Mouse (Mus musculus) forelimb bud, embryonic 11.5 days (tissue): ENCODE results near the gene Guca2a.
"Not testable (repeated sequence)": the region's sequence is repeated elsewhere in the genome, so short reads cannot be mapped to it uniquely, and the experiment has no call there.

ENCODE experiments used
- DNase-seq: peaks from one replicate; pipeline ENCODE4 v3.0.0-alpha.2; 2012; ENCODE audit warnings: low read depth, low spot score

Gene Guca2a

DNA sequence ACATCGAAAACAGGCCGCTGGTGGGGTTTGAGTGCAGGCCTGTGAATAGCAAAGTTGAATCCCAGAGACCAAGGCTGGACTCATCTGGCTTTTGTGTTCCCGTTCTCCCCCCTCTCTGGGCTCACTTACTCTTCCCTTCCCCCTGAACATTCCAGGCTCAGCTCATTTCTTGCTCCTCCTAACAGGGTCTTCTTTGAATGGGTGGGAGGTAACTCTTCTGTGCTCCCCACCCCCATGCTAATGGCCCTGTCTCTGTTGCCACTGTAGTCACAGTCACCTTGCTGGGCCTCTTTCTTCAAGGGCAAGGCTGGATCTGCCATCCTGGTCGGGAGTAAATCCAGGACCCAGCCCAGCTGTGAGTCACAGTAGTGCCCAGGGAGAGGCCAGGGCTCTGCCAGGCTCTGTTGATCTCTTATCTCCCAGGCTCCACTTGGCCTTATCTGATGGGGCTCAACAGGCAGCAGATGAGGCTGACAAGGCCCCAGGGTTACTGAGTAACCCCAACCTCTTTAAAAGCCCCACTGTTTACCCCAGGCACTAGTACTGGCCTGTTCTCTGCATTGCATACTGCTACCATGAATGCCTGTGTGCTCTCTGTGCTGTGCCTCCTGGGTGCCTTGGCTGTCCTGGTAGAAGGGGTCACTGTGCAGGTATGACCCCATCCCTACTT lies at the start of gene Guca2a:
TSS of gene Guca2a (plus strand) at position 529 of the 670 bp plus-strand sequence.
- no peak for DNase-seq

DNA sequence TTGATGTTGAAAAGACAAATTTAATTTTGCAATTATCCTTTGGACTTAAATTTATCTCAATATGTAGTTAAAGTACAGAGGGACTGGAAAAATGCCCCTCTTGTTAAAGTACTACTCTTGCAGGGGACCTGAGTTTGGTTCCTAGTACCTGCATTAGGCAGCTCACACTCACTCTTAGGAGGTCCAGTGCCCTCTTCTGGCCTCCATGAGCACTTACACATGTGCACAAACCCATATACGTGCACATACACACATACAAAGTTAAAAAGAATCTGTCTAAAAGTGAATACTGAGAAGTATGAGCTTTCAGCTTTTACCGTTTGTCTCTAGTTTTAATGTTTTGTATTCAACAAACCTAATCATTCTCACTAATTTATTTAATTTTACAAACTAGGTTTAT lies 49.5 kb upstream of the Guca2a start:
- DNase-seq: no peak

DNA sequence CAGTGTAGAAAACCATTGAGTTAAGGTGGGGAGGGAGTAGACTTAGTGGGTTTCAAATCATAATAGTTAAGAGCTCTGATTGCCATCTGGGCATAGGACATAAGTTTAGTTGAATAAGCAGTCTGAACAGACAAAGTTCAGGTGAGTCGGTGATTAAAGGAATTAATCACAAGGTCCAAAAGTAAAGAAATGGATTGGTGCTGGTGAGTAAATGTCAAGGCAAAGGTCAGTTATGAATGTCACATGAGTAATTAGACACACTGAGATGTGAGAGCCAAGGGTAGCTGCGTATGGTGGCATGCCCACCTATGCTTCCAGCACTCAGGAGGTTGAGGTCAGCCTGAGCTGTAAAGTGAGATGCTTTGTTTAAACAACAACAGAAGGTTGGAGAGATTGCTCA lies 48.1 kb upstream of the Guca2a start:
- DNase-seq: no peak

DNA sequence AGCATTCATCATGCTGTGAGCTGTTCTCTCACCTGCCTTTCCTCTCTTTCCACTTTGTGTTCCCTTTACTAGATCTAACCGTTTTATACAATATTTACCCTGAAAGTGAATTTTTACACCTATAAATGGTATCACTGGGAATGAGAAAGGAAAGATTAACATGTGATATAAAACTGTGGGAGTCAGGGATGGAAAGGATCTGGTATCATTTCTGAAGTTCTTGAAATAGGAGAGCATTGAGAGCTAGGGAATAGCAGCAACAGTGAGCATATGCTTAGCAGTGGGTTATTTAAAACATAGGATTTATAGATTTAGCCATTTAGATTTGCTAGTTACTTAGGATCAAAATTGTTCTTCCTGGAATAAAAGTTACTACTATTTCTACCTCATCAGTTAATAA lies 47.5 kb upstream of the Guca2a start:
- DNase-seq: no peak

DNA sequence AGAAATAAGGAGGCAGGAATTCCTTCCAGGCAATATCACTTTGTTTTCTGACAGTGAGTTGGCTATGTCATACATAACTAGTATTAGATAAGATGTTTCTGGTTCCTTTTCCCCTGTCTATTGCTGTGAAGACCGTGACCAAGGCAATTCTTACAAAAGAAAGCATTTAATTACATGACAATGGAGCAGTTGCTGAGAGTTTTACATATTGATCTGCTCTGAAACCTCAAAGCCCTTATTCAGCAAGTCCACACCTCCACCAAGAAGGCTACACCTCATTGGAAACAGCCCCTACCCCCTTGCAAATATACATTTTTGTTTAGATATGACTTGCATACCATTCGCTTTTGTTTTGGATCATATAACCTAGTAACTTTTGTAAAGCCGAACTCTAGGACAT lies 45.0 kb upstream of the Guca2a start:
- DNase-seq: no peak

DNA sequence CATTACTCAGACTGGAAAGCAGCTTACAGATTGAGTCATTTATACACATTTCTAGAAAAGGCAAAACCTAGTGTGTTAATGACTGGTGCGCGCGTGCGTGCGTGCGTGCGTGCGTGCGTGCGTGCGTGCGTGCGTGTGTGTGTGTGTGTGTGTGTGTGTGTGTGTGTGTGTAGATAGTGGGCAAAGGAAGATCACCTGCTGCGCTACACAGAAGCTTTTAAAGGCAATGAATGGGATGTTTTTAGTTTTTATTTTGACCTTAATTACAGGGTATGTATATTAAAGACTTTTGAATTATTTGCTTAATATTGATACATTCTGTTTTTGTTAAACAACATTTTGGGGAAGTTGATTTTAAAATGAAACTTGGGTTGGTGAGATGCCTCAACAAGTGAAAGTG lies 43.2 kb upstream of the Guca2a start:
- DNase-seq: no peak

DNA sequence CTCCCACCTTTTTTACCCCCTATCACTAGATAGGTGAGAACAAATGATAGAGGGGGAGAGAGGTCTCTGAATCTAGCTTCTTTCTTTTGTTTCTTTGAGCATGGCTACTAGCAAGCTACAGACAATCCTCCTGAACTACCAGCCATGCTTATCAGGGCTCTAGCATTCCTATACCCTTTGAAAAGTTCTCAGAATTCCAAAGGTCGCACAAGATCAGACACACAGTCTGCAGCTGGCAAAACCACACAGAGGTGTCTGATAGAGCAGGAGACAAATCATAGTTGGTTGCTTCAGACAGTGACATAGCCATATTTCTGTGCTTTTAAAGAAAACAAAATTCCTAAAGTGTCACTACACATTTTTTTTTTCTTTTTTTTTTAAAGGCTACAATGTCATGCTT lies 37.9 kb upstream of the Guca2a start:
- no peak for DNase-seq

DNA sequence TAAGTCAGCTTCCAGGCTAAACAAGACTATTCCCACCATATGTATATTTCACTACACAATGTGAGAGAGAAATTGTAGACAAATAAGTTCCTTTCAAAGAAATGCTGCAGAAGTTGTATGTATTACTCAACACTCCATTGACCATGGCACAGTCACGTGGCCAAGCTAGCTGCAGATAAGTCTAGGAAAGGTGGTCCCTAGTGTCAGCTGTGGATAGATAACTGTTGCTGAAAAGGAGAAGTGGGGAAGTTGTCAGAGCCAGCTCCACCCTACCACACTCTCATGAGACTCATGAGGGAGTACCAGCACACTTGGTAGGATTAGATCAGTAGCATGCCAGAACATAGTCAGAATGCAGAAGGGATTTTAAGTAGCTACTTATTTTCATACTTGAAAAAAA lies 28.0 kb upstream of the Guca2a start:
- no peak for DNase-seq

DNA sequence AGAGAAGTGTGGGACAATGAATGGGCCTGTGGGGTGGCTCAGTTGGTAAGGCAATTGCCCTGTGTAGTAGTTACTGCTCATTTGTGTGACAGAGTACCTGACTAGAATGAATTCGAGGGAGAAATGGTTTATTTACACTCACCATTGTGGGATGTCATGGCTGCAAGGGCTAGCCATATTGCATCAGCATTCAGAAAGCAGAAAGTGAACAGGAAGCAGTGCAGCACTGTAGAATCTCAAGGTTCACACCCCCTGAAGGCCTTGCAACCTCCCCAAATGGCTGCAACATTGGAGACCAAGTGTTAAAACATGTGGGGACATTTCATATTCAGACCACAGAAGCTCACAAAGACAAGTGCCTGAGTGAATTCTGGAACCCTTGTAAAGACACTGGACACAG lies 23.4 kb upstream of the Guca2a start:
- no peak for DNase-seq

DNA sequence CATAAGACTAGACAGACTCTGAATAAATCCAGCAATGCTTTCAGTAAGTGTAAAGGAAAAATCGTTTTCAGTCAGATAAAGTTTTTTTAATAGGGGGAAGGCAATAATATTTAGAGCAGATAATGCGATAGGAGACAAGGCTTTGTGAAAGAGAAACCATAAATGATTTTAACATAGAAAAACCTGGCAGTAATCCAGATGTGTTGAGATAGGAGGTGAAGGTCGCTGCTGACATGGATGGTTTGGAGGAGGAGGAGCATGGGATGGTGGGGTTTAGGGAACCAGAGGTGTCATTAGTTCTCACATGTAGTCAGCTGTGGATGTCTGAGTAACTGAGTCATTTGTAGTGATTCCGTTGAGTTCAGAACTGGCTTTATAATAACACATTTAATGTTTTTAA lies 22.8 kb upstream of the Guca2a start:
- DNase-seq: no peak

DNA sequence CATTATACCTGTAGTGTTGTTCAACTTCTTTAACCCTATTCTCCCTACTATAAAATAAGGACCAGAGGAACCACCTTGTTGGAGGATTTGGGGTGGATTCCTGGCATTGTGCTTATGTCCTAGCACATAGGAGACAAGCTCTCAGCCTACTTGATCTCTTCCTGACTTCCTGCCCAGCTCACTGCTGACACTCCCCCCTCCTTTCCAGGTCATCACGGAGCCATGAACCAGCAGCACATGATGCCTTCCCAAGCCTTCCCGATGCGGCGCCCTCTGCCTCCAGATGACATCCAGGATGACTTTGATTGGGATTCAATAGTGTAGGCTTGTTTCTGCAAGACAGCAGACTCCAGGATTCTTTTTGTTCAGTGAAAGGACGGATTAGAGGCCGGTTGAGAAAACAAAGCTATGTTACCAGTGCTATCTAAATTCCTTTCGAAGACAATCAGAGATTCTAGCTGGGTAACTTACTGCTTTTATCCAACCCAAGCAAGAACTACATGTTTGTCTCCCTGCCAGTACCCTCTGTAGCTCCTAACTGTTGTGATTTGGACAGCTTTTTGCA lies 11.3 kb upstream of the Guca2a start:
- DNase-seq: no peak

DNA sequence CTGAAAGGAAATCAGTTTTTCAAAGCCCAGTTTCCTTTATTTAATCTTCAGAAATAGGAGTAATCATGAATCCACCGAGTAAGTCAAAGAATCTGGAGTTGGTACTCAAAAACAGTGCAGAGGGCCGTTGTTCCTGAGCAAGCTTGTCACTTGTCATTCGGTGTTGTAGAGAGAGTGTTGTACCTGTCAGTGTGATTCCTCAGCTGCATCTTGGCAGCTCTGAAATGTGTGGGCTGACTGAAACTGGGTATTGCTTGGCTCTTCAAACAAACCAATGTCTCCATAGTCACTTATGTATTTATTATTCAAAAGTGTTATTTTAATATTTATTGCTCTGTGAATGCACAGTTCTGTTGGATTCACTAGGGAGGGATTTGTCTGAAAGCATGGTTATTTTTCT lies 10.6 kb upstream of the Guca2a start:
- no peak for DNase-seq

DNA sequence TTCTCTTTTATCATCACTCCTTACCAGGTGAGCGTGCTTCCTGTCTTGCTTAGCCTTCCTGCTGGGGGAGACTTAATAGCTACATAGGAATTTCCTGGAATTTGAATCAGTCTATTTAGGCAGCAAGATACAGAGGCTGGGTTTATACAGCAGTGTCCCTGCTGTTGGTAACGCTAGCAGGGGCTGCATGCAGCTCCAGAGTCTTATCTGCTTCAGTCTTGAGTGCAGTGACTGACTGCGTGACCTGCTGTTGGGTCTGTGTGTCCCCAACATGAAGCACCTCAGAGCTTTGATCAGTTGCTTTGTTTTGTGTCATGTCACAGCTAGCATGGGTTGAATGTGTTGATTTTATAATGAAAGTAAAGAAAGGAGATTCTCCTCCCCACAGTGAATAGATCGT lies 10.2 kb upstream of the Guca2a start:
- no peak for DNase-seq

DNA sequence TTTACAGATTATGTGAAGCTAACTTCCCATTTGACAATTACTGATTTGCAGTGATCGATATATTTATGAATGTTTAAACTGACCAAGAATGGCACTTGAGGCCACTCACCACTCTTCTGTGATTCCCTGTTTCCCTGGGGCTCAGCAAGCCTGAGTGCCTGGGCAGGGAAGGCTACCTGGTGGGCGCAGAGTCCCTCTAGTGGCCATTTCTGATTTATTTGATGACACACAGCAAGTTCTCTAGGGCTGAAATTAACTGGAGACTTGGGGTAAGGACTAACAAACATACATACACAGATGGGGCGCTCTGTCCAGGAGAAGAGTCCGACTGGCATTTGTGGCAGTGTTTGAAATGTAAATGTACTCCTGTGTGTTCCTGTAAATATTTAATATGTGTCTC lies 9.1 kb upstream of the Guca2a start:
- not testable (repeated sequence) for DNase-seq

DNA sequence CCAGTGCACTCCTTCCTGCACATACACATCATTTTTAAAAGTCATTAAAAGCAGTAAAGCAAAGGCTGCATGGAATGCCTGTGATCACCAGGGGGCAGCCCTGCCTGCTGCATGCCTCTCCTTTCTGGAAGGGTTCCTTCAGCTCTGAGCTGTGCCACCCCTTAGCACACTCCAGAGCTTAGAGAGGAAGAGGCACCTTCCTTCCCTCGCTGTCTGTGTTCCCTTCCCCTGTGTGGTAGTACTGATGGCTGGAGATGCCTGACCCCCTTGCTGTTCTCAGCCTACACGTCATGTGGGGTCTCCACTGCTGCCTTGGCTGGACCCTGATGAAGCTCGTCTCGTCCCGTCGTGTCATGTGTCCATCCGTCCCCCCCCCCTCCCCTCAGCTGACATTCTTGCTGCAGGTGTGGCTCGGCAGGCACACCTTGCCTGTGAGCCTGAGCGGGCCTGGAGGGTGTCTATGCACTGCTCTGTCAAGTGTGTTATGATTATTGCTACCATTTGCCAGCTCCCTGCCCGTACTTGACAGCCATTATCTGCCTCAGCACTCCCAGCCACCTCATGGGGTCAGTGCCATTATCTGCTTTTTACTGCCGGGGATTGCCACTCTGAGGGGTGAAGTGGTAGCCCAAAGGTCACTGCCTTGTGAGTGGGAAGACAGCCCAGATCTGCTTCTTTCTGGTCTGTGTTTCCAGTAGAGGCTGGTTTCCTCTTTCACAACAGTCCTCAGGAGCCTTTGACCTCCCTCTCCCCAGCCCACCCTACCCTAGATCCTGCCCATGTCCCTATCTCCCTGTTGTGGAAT lies 6.2 kb upstream of the Guca2a start:
- DNase-seq: peak; percentile 17

DNA sequence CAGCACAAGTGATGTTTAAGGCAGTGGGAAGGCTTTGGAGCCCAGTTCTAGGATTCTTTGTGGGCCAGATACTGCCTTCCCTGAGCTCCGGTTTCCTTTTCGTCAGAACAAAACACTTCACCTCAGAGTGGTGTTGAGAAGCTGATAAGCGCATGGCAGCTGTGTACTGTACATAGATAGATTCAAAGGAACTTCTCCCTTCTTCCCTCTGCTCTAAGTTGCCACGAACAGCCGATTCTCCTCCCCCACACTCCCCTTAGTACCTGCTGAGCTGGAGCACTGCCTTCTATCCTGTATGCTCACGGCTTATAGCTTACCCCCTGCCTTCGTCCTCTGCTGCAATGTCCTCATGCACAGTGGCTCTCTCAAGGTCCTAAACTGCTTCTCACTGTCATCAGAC lies 4.8 kb upstream of the Guca2a start:
- no peak for DNase-seq

DNA sequence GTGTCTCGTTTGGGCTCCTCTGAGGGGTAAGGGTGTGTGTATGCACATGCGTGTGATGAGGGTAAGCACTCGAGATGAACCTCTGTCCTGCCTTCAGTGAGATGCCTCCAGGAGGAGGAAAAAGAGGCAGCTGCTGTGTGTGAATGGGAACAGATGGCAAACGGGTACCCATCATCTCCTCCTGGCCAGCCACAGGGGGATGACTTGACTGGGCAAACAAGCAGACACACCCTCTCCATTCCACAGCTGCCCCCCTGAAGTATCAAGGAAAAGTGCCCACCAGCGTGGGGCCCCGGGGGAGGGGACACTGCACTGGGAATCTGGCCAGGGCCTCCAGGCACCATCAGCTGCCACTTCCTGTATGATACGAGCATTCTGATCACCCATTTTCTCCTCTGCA lies 4.2 kb upstream of the Guca2a start:
- DNase-seq: no peak

DNA sequence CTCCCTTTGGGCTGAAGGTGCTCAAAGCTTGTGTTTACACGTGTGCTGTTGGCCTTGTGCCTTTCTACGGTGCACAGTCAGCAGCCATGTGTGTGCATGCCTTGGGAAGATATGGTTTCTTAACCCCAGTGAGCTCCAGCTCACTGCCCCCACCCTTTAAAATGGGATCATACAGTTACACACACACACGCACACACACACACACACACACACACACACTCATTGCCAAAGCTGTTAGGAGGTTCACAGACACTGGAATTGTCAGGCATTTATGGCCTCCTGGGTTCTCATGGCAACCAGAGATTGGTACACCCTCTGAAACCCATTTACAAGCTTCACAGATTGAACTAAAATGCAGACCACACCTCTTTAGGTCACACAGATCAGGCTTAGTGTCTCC lies 3.6 kb upstream of the Guca2a start:
- DNase-seq: no peak

DNA sequence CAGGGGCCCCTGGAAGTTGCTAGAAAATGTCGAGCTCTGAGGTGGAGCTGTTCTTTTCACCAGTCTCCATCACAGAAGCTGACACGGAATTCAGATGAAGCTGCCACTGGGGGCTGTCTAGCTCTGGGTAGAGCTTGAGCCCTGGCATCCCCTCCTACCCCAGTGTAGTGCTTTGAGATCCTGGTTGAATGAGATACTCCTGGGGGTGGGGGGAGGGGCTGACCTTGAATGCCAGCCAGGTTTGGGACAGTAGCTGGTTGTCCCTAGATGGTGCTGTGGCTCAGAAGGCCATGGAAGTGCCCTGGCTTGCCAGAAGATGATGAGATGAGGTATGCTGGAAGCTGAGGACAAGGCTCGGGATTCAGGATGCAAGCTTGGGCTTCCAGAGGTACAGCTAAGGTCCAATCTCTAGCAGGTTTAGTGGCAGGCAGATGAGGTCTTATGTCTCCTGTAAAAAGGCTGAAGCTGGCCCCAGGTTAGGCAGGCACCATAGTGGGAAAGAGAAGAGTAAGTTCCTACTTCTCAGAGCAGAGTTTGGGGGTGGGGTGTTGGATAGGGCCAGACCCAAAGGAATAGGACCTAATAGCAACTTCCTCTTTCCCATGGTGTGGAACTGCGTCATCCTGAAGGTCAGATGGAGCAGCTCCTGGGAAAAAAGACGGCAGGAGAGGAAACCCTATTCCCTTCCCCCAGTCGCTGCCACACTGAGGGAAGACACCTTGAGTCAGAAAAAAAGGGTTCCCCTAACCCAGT lies 2.4 kb upstream of the Guca2a start:
- no peak for DNase-seq

DNA sequence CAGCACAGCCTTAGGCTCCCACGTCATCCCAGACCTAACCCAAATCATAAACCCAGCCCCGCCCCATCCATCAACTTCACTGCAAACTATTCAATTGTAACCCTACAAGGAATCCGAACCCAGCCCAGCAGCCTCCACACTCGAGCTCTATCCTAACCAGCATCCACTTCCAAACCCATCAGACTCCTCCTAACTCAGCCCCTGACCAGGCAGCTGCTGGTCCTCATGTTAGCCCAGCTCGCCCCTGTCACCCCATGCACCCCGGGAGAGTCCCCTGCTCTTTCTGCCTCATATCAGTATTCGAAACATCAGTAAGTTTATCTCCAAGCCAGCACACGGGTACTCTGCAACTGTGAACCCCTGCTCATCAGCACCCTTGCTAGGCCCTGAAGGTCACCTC lies 1.8 kb upstream of the Guca2a start:
- no peak for DNase-seq

DNA sequence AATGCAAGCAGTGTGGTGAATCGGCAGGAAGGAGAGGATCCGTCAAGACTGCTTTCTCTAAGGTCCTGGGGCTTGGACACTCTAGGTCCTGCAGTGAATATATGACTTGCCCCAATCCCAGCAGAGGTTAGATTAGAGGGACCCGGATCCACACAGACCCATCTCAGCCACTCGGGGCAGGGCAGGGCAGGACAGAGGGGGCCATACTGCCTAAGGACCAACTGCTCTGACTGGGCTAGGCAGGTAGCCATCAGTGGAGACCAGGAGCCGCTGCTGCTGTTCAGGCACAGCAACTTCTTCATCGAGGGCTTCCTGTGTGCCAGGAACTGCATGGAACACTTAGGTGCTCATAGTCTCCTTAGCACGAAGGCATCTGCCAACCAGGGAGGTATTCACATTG lies 773 bp upstream of the Guca2a start:
- no peak for DNase-seq

DNA sequence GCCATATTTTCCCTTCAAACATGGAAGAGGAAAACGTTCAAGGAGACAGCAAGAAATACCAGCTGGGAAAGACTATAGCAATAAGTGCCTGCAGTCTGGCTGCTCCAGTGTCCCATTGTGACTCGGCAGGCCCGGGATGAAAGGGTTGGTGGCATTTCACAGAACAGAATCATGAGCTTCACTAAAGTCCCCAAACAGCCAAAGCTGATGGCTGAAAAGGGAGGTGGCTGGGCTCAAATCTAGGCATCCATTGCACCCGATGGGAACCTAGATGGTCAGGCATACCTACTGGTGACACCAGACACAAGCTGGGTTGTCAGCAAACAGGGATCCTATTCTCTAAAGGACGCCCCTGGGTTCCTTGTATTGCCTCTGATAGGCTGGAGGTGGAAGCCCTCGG lies 442 bp downstream of the Guca2a start:
- DNase-seq: no peak
